28 mouse cellular contexts compared by ENCODE assay signal in the genomic region with DNA sequence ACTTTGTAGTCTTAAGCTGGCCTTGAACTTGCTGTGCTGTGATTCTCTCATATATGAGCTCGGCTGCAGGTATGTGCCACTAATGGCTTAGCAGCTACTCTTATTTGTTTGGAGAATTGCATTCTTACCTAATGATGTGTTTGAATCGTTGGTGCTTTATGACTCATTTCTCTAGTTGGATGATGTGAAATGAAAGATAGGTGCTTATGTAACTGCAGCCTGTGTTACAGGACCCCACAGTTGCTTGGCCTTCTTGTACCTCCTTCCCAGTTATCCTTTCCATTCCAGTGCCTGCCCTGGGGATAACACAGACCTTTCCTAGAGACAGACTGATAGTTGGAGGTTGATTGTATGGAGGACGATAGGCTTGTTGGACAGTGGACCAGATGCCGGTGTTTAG. TPM values are rescaled to one million over a fixed set of nuclear protein-coding genes. Genes with fewer than 3 reads are reported as not detected.
DNase-seq lines count a peak whose midpoint lies in the region; ATAC-seq and TF ChIP-seq lines count a peak whose summit lies in the region.
"Had no signal": no experiment of that assay in that cellular context is flagged by ENCODE, and none has a peak within 500 bp of the region (broad histone marks: within the 10 kb centered on the region; RNA-seq: fewer than 3 reads in every experiment).

No protein-coding gene starts in this region.

- no peak for TF ChIP-seq CTCF in layer of hippocampus, adult 2 months (conservative IDR thresholded peaks at IDR 0.05)
- TF ChIP-seq CTCF in Patski (IDR thresholded peaks at IDR 0.05) = no peak

- H3K36me3 ChIP-seq in neural tube, embryonic 15.5 days = no peaks in the 10 kb centered on the region
- H3K36me3 ChIP-seq: heart, embryonic 15.5 days had no signal

- no peak overlapping the region for H3K9ac ChIP-seq in neural tube, embryonic 15.5 days (replicated peaks)
- H3K9ac ChIP-seq: forebrain, embryonic 13.5 days; heart, embryonic 12.5 days; heart, embryonic 15.5 days; hindbrain, embryonic 14.5 days had no signal

- peak overlapping the region; percentile 25; the same call in 1 of the 2 replicates for H3K27ac ChIP-seq in layer of hippocampus, adult 2 months
- no peak overlapping the region for H3K27ac ChIP-seq in neural tube, embryonic 15.5 days (replicated peaks)
- H3K27ac ChIP-seq: forebrain, embryonic 10.5 days; forebrain, embryonic 13.5 days; heart, embryonic 15.5 days; hindbrain, embryonic 10.5 days; hindbrain, embryonic 14.5 days had no signal

- CTCF ChIA-PET in Patski (lab: Charles Lee) = no interaction called here

- WGBS in neural tube, embryonic 15.5 days = 83% methylated on average over 4 of the region's 4 CpGs

- POLR2A ChIA-PET in Patski (lab: Charles Lee) = interaction anchor here (0.6 kb wide), 1 partner anchor 26 kb away, joined by 3 read pairs; no protein-coding TSS in a partner anchor

- H3K9me3 ChIP-seq in neural tube, embryonic 15.5 days (replicated peaks) = no peaks in the 10 kb centered on the region
- H3K9me3 ChIP-seq: forebrain, embryonic 10.5 days; forebrain, embryonic 13.5 days; heart, embryonic 12.5 days; heart, embryonic 15.5 days; hindbrain, embryonic 10.5 days had no signal

- no peaks in the 10 kb centered on the region for H3K27me3 ChIP-seq in Patski
- no peaks in the 10 kb centered on the region for H3K27me3 ChIP-seq in neural tube, embryonic 15.5 days (replicated peaks)
- H3K27me3 ChIP-seq: forebrain, embryonic 13.5 days; heart, embryonic 12.5 days; heart, embryonic 15.5 days had no signal

- peak; percentile 9 for DNase-seq in adrenal gland, adult 2 months
- no peak for DNase-seq in adrenal gland, adult 18-20 months (ENCODE audit: low spot score in 2 of 2)
- no peak for DNase-seq in layer of hippocampus, adult 2 months (ENCODE audit: low spot score in 2 of 2)
- no peak for DNase-seq in layer of hippocampus, adult 9-10 months (ENCODE audit: low spot score)
- DNase-seq in Patski (ENCODE audit: low read depth, low spot score) = peak; percentile 37
- no peak for DNase-seq in urinary bladder, postnatal 36 days (ENCODE audit: low spot score in 2 of 2)
- DNase-seq in kidney, postnatal 25 days = no peak
- DNase-seq: adrenal gland, postnatal 10 days; adrenal gland, postnatal 36 days; cerebellum, adult 18-20 months; cerebellum, postnatal 10 days; cerebellum, postnatal 36 days; gastrocnemius, postnatal 14 days; heart, adult 18-20 months; heart, postnatal 10 days; heart, postnatal 36 days; kidney, adult 18-20 months had no signal

- in situ Hi-C loops in Patski (cut with MboI; ENCODE audit: low pct_unique_long_range_greater_than_20kb) = no loop called here

- no peak for ATAC-seq in Patski
- ATAC-seq in neural tube, embryonic 15.5 days (ENCODE audit: low FRiP score) = no peak
- ATAC-seq: CD4-positive, CD25-positive, alpha-beta regulatory T cell, adult 4 months; forebrain, embryonic 13.5 days; forebrain, embryonic 16.5 days had no signal

- H3K4me2 ChIP-seq in neural tube, embryonic 15.5 days = no peak overlapping the region
- H3K4me2 ChIP-seq: forebrain, embryonic 13.5 days; heart, embryonic 12.5 days; heart, embryonic 15.5 days; hindbrain, embryonic 14.5 days had no signal

- H3K4me3 ChIP-seq in layer of hippocampus, adult 2 months = no peak overlapping the region
- H3K4me3 ChIP-seq in neural tube, embryonic 15.5 days (replicated peaks) = no peak overlapping the region
- H3K4me3 ChIP-seq: forebrain, embryonic 10.5 days; forebrain, embryonic 13.5 days; heart, embryonic 12.5 days; heart, embryonic 15.5 days; hindbrain, embryonic 10.5 days had no signal

- peaks cover 37% of the 10 kb centered on the region for H3K4me1 ChIP-seq in neural tube, embryonic 15.5 days

RNA-seq across cellular contexts. Expression of a gene that starts 17.5 kb away (rescaled TPM):
- total RNA-seq in adrenal gland, adult 2 months (2021) = 100 to 1,000 TPM; 445 to 452 TPM
- polyA plus RNA-seq in adrenal gland, adult 2 months (2012; rRNA removed) = 353 and 354 TPM in 2 replicates
- 100 to 1,000 TPM; 436 to 441 TPM for total RNA-seq in adrenal gland, adult 18-20 months (2021)
- 100 to 1,000 TPM; 718 to 729 TPM for total RNA-seq in layer of hippocampus, adult 2 months (2021)
- 287 TPM for polyA plus RNA-seq in Patski (2021)
- polyA plus RNA-seq in neural tube, embryonic 15.5 days (2015; fragmentation: Nextera tagmentation; extraction: Ambion mirVana) = 910 and 1,003 TPM in 2 replicates

RNA-seq across cellular contexts. Expression of a gene that starts 39.7 kb away (rescaled TPM):
- total RNA-seq in adrenal gland, adult 2 months (2021) = 10 to 100 TPM in 1 of 2 experiments, 1 to 10 TPM in 1; 7.5 to 13.1 TPM
- 79.1 and 189 TPM in 2 replicates for polyA plus RNA-seq in adrenal gland, adult 2 months (2012; rRNA removed)
- 1 to 10 TPM; 5.9 to 7.5 TPM for total RNA-seq in adrenal gland, adult 18-20 months (2021)
- total RNA-seq in layer of hippocampus, adult 2 months (2021) = 1 to 10 TPM; 5.0 to 6.7 TPM
- 0.41 TPM for polyA plus RNA-seq in Patski (2021)
- 0.27 and 0.28 TPM in 2 replicates for polyA plus RNA-seq in neural tube, embryonic 15.5 days (2015; fragmentation: Nextera tagmentation; extraction: Ambion mirVana)
- polyA plus RNA-seq: C2C12; CD4-positive, CD25-positive, alpha-beta regulatory T cell, adult 4 months; embryonic facial prominence, embryonic 11.5 days; forebrain, embryonic 10.5 days; forebrain, embryonic 16.5 days; heart, embryonic 12.5 days; heart, embryonic 15.5 days had no signal

RNA-seq across cellular contexts. Expression of a gene that starts 53.6 kb away (rescaled TPM):
- 100 to 1,000 TPM; 184 to 322 TPM for total RNA-seq in adrenal gland, adult 2 months (2021)
- polyA plus RNA-seq in adrenal gland, adult 2 months (2012; rRNA removed) = 297 and 390 TPM in 2 replicates
- total RNA-seq in adrenal gland, adult 18-20 months (2021) = 100 to 1,000 TPM; 160 to 313 TPM
- total RNA-seq in layer of hippocampus, adult 2 months (2021) = 10 to 100 TPM; 61.2 to 63.5 TPM
- polyA plus RNA-seq in Patski (2021) = 87.0 TPM
- polyA plus RNA-seq in neural tube, embryonic 15.5 days (2015; fragmentation: Nextera tagmentation; extraction: Ambion mirVana) = 75.0 and 81.5 TPM in 2 replicates

Comparison
In these comparisons a context has a peak if more than half of its experiments do, and no peak if none do; other contexts are left out.
1. DNase-seq: peak in adrenal gland, adult 2 months (single experiment) and Patski (single experiment); none in adrenal gland, adult 18-20 months (0 of 2), layer of hippocampus, adult 2 months (0 of 2), layer of hippocampus, adult 9-10 months (single experiment), urinary bladder, postnatal 36 days (0 of 2) and kidney, postnatal 25 days (0 of 2).